Mouse (Mus musculus): ENCODE results near the gene Trpc4ap. TPM values are rescaled to one million over a fixed set of nuclear protein-coding genes. Genes with fewer than 3 reads are reported as not detected.

Gene Trpc4ap
- polyA plus RNA-seq, 1 experiment from 2014 or later = 92.4 TPM

- whole genome bisulfite sequencing (ENCODE audit: insufficient replicate concordance) = 95% methylated on average over 2 of the region's 2 CpGs
- H3K9ac ChIP-seq (ENCODE audit: low read depth, low read length) = no peak overlapping the region
Observed at GRCm38 (mm10) chr2:155590876-155591275, 101.3 kb downstream of the Trpc4ap start.

GRCm38 (mm10) chr2:155589521-155589920, 102.7 kb downstream of the Trpc4ap start:
- no peak for ATAC-seq (replicated peaks; ENCODE audit: insufficient number of reproducible peaks, low FRiP score, low TSS enrichment)

More at GRCm38 (mm10) chr2:155590876-155591275, 101.3 kb downstream of the Trpc4ap start:
- ATAC-seq (replicated peaks; ENCODE audit: insufficient number of reproducible peaks, low FRiP score, low TSS enrichment) = no peak
- Histone ChIP-seq H3K36me3 (ENCODE audit: control insufficient read depth, insufficient read depth, low read length) (no peaks in the 10 kb centered on the region), H3K9me3 (replicated peaks; ENCODE audit: control insufficient read depth, low read length) (no peaks in the 10 kb centered on the region), H3K27me3 (ENCODE audit: control insufficient read depth, insufficient read depth, low read length) (no peaks in the 10 kb centered on the region), H3K4me1 (ENCODE audit: control insufficient read depth, insufficient read depth, low read length) (peaks cover 10% of the 10 kb centered on the region), H3K27ac (ENCODE audit: low read depth, low read length) (no peak overlapping the region), H3K4me3 (ENCODE audit: low read depth, low read length) (no peak overlapping the region), H3K4me2 (peak overlapping the region; percentile 71; the same call in 1 of the 2 replicates)

GRCm38 (mm10) chr2:155588136-155588535, 104.0 kb downstream of the Trpc4ap start:
- Histone ChIP-seq H3K36me3 (ENCODE audit: control insufficient read depth, insufficient read depth, low read length) (no peaks in the 10 kb centered on the region), H3K27me3 (ENCODE audit: control insufficient read depth, insufficient read depth, low read length) (no peaks in the 10 kb centered on the region)

More at GRCm38 (mm10) chr2:155589521-155589920, 102.7 kb downstream of the Trpc4ap start:
- Histone ChIP-seq H3K4me1 (ENCODE audit: control insufficient read depth, insufficient read depth, low read length) (peaks cover 10% of the 10 kb centered on the region), H3K27me3 (ENCODE audit: control insufficient read depth, insufficient read depth, low read length) (no peaks in the 10 kb centered on the region), H3K9me3 (replicated peaks; ENCODE audit: control insufficient read depth, low read length) (no peaks in the 10 kb centered on the region), H3K9ac (ENCODE audit: low read depth, low read length) (no peak overlapping the region), H3K36me3 (ENCODE audit: control insufficient read depth, insufficient read depth, low read length) (no peaks in the 10 kb centered on the region), H3K4me3 (ENCODE audit: low read depth, low read length) (no peak overlapping the region), H3K27ac (ENCODE audit: low read depth, low read length) (no peak overlapping the region), H3K4me2 (no peak overlapping the region)
- 76% methylated on average over 6 of the region's 6 CpGs for WGBS (ENCODE audit: insufficient replicate concordance)

GRCm38 (mm10) chr2:155585486-155585885, 106.7 kb downstream of the Trpc4ap start:
- no peaks in the 10 kb centered on the region for H3K4me1 ChIP-seq (ENCODE audit: control insufficient read depth, insufficient read depth, low read length)
- no peak overlapping the region for H3K4me3 ChIP-seq (ENCODE audit: low read depth, low read length)
- H3K36me3 ChIP-seq (ENCODE audit: control insufficient read depth, insufficient read depth, low read length) = no peaks in the 10 kb centered on the region
- H3K27ac ChIP-seq (ENCODE audit: low read depth, low read length) = no peak overlapping the region
- no peaks in the 10 kb centered on the region for H3K27me3 ChIP-seq (ENCODE audit: control insufficient read depth, insufficient read depth, low read length)
- no peaks in the 10 kb centered on the region for H3K9me3 ChIP-seq (replicated peaks; ENCODE audit: control insufficient read depth, low read length)
- ATAC-seq (replicated peaks; ENCODE audit: insufficient number of reproducible peaks, low FRiP score, low TSS enrichment) = no peak
- H3K9ac ChIP-seq (ENCODE audit: low read depth, low read length) = no peak overlapping the region
- 65% methylated on average over 10 of the region's 10 CpGs for WGBS (ENCODE audit: insufficient replicate concordance)
- no peak overlapping the region for H3K4me2 ChIP-seq

More at GRCm38 (mm10) chr2:155588136-155588535, 104.0 kb downstream of the Trpc4ap start:
- 72% methylated on average over 3 of the region's 3 CpGs for WGBS (ENCODE audit: insufficient replicate concordance)
- H3K4me1 ChIP-seq (ENCODE audit: control insufficient read depth, insufficient read depth, low read length) = peaks cover 10% of the 10 kb centered on the region
- no peak overlapping the region for H3K27ac ChIP-seq (ENCODE audit: low read depth, low read length)
- no peak overlapping the region for H3K4me2 ChIP-seq
- ATAC-seq (replicated peaks; ENCODE audit: insufficient number of reproducible peaks, low FRiP score, low TSS enrichment) = no peak
- no peak overlapping the region for H3K9ac ChIP-seq (ENCODE audit: low read depth, low read length)
- H3K4me3 ChIP-seq (ENCODE audit: low read depth, low read length) = no peak overlapping the region
- H3K9me3 ChIP-seq (replicated peaks; ENCODE audit: control insufficient read depth, low read length) = no peaks in the 10 kb centered on the region

- 83% methylated on average over 9 of the region's 9 CpGs for WGBS (ENCODE audit: insufficient replicate concordance)
- no peak for ATAC-seq (replicated peaks; ENCODE audit: insufficient number of reproducible peaks, low FRiP score, low TSS enrichment)
Observed at GRCm38 (mm10) chr2:155585082-155585481, 107.1 kb downstream of the Trpc4ap start.

More at GRCm38 (mm10) chr2:155585082-155585481, 107.1 kb downstream of the Trpc4ap start:
- Histone ChIP-seq H3K27ac (ENCODE audit: low read depth, low read length) (no peak overlapping the region), H3K4me2 (no peak overlapping the region), H3K4me1 (ENCODE audit: control insufficient read depth, insufficient read depth, low read length) (no peaks in the 10 kb centered on the region), H3K9me3 (replicated peaks; ENCODE audit: control insufficient read depth, low read length) (no peaks in the 10 kb centered on the region), H3K9ac (ENCODE audit: low read depth, low read length) (no peak overlapping the region), H3K36me3 (ENCODE audit: control insufficient read depth, insufficient read depth, low read length) (no peaks in the 10 kb centered on the region), H3K4me3 (ENCODE audit: low read depth, low read length) (no peak overlapping the region), H3K27me3 (ENCODE audit: control insufficient read depth, insufficient read depth, low read length) (no peaks in the 10 kb centered on the region)

MicroRNAs encoded within 50 kb of the gene (microRNA counts, 519-probe panel; counts per million panel counts)
- microRNA mmu-miR-499 = 5,606 counts per million, percentile 65 among the panel's probes with 10 or more counts

Small RNAs within 50 kb of the gene (microRNA-seq; reads per million reads assigned to microRNA genes)
- gene Mir499 (ENCODE audit: borderline number of aligned reads) = 2,080 reads per million, percentile 88 among the genes with 10 or more reads in this experiment

Other genes starting within 250 kb of the Trpc4ap start
- gene Ncoa6, start 218.5 kb downstream of the Trpc4ap start, polyA plus RNA-seq (2014; fragmentation: Nextera tagmentation; extraction: Ambion mirVana) = 18.5 and 24.5 TPM in 2 replicates
- gene Acss2, start 174.4 kb downstream of the Trpc4ap start, polyA plus RNA-seq (2014; fragmentation: Nextera tagmentation; extraction: Ambion mirVana) = 11.5 and 12.9 TPM in 2 replicates
- gene Ggt7, start 174.1 kb downstream of the Trpc4ap start, polyA plus RNA-seq (2014; fragmentation: Nextera tagmentation; extraction: Ambion mirVana) = 1.1 and 1.6 TPM in 2 replicates
- gene Gss, start 99.6 kb downstream of the Trpc4ap start, polyA plus RNA-seq (2014; fragmentation: Nextera tagmentation; extraction: Ambion mirVana) = 21.4 and 23.6 TPM in 2 replicates
- gene Myh7b, start 81.2 kb downstream of the Trpc4ap start, polyA plus RNA-seq (2014; fragmentation: Nextera tagmentation; extraction: Ambion mirVana) = 13.0 and 13.6 TPM in 2 replicates
- gene Edem2, start 37.1 kb upstream of the Trpc4ap start, polyA plus RNA-seq (2014; fragmentation: Nextera tagmentation; extraction: Ambion mirVana) = 28.6 and 28.8 TPM in 2 replicates
- gene Gm17581, start 43.5 kb upstream of the Trpc4ap start, polyA plus RNA-seq (2014; fragmentation: Nextera tagmentation; extraction: Ambion mirVana) = not detected in 2 replicates
- 8.6 and 9.2 TPM in 2 replicates for gene Procr, start 58.7 kb upstream of the Trpc4ap start, polyA plus RNA-seq (2014; fragmentation: Nextera tagmentation; extraction: Ambion mirVana)
- gene Mmp24, start 83.0 kb upstream of the Trpc4ap start, polyA plus RNA-seq (2014; fragmentation: Nextera tagmentation; extraction: Ambion mirVana) = 0.04 TPM in 1 of 2 replicates, not detected in the other
- 5.6 and 5.7 TPM in 2 replicates for gene BC029722, start 127.0 kb upstream of the Trpc4ap start, polyA plus RNA-seq (2014; fragmentation: Nextera tagmentation; extraction: Ambion mirVana)
- 138 and 148 TPM in 2 replicates for gene Eif6, start 134.5 kb upstream of the Trpc4ap start, polyA plus RNA-seq (2014; fragmentation: Nextera tagmentation; extraction: Ambion mirVana)
- gene Fam83c, start 142.5 kb upstream of the Trpc4ap start, polyA plus RNA-seq (2014; fragmentation: Nextera tagmentation; extraction: Ambion mirVana) = 0.06 and 0.15 TPM in 2 replicates
- gene Uqcc1, start 237.9 kb upstream of the Trpc4ap start, polyA plus RNA-seq (2014; fragmentation: Nextera tagmentation; extraction: Ambion mirVana) = 86.7 and 118 TPM in 2 replicates
- gene Gm15557, start 248.3 kb upstream of the Trpc4ap start, polyA plus RNA-seq (2014; fragmentation: Nextera tagmentation; extraction: Ambion mirVana) = not detected in 2 replicates

Data from heart, embryonic 11.5 days (tissue).